Mouse (Mus musculus) left cerebral cortex, postnatal 14 days (tissue): ENCODE results near the gene Ergic3. TPM values are rescaled to one million over a fixed set of nuclear protein-coding genes. Genes with fewer than 3 reads are reported as not detected.

ENCODE experiments used
- DNase-seq, 2 experiments: peaks; one replicate each; pipeline ENCODE4 v3.0.0; 2021 to 2022; ENCODE audit warnings: low spot score in 2 of 2, mixed read lengths in 1 of 2
- intact Hi-C: fragments of 180-260 bp; cut with DNase I; formaldehyde crosslinking; loops from one replicate; pipeline ENCODE4 v1.15.1; 2025
- long read RNA-seq, 2 experiments: library from polyadenylated mRNA; stranded (forward); transcript quantifications; one replicate each; pipeline ENCODE4 v2.0.0; 2021
- total RNA-seq, 2 experiments: library from RNA; stranded (reverse); gene quantifications; 2 replicates each; pipeline ENCODE4 v1.2.3; 2021

Ergic3 gene
- 100 to 1,000 TPM; 180 to 200 TPM for total RNA-seq
- long read RNA-seq, experiment 1, transcript Ergic3-201 (13 exons, 1,377 nt), result major isoform, 60 of 231 reads
- long read RNA-seq, experiment 1, partial matches to known transcripts, result 8 of 231 reads
- long read RNA-seq, experiment 1, other reads (novel, unspliced or antisense), result 161 of 231 reads
- long read RNA-seq, experiment 2, transcript Ergic3-201 (13 exons, 1,377 nt), result major isoform, 48 of 181 reads
- long read RNA-seq, experiment 2, partial matches to known transcripts, result 13 of 181 reads
- long read RNA-seq, experiment 2, other reads (novel, unspliced or antisense), result 119 of 181 reads

GRCm38 (mm10) chr2:156007888-156008532, at the start of gene Ergic3, which contains the start of gene 6430550D23Rik:
TSS of gene Ergic3 (plus strand) at chr2:156008045.
TSS of gene 6430550D23Rik (minus strand) at chr2:156007977.
- intact Hi-C loops, result no loop called here
- peak; percentile 96 to 98 for DNase-seq

GRCm38 (mm10) chr2:155959981-155960380, 47.9 kb upstream of the Ergic3 start:
- intact Hi-C loops, result loop anchor here (5.0 kb wide), 1 partner anchor 182 kb away; the partner anchor contains the start of genes Nfs1 and Romo1
- no peak for DNase-seq

GRCm38 (mm10) chr2:155961862-155962261, 46.0 kb upstream of the Ergic3 start:
- intact Hi-C loops, result loop anchor here (5.0 kb wide), 1 partner anchor 180 kb away; the partner anchor contains the start of genes Nfs1 and Romo1
- no peak for DNase-seq

GRCm38 (mm10) chr2:155962991-155963390, 44.9 kb upstream of the Ergic3 start:
- intact Hi-C loops, result loop anchor here (5.0 kb wide), 1 partner anchor 179 kb away; the partner anchor contains the start of genes Nfs1 and Romo1
- peak; percentile 31 to 73 for DNase-seq

- no peak for DNase-seq
- intact Hi-C loops, result no loop called here
These were observed 34.5 kb upstream of the Ergic3 start for GRCm38 (mm10) chr2:155973348-155973747.

- DNase-seq, result peak in 1 of 2 experiments; percentile 7
- intact Hi-C loops, result no loop called here
These were observed 33.6 kb upstream of the Ergic3 start for GRCm38 (mm10) chr2:155974087-155974731.

- peak in 1 of 2 experiments; percentile 12 for DNase-seq
- intact Hi-C loops, result no loop called here
These were observed 28.4 kb upstream of the Ergic3 start for GRCm38 (mm10) chr2:155979328-155979991.

- intact Hi-C loops, result no loop called here
- no peak for DNase-seq
These were observed 22.1 kb upstream of the Ergic3 start for GRCm38 (mm10) chr2:155985776-155986175.

- DNase-seq, result no peak
- intact Hi-C loops, result no loop called here
These were observed 20.7 kb upstream of the Ergic3 start for GRCm38 (mm10) chr2:155987131-155987530.

- intact Hi-C loops, result no loop called here
- DNase-seq, result no peak
These were observed 18.8 kb upstream of the Ergic3 start for GRCm38 (mm10) chr2:155989085-155989484.

GRCm38 (mm10) chr2:155991151-155991550, 16.7 kb upstream of the Ergic3 start:
- DNase-seq, result no peak
- intact Hi-C loops, result no loop called here

- DNase-seq, result peak; percentile 63
- intact Hi-C loops, result no loop called here
These were observed 16.0 kb upstream of the Ergic3 start for GRCm38 (mm10) chr2:155991863-155992321.

- no peak for DNase-seq
These were observed 2.5 kb upstream of the Ergic3 start for GRCm38 (mm10) chr2:156005393-156005792.

GRCm38 (mm10) chr2:156018106-156018505, 10.3 kb downstream of the Ergic3 start:
- intact Hi-C loops, result no loop called here
- DNase-seq, result no peak

More at GRCm38 (mm10) chr2:156005393-156005792, 2.5 kb upstream of the Ergic3 start:
- intact Hi-C loops, result no loop called here

GRCm38 (mm10) chr2:156021219-156021618, 13.4 kb downstream of the Ergic3 start:
- intact Hi-C loops, result no loop called here
- no peak for DNase-seq

- no peak for DNase-seq
- intact Hi-C loops, result no loop called here
These were observed 13.9 kb downstream of the Ergic3 start for GRCm38 (mm10) chr2:156021765-156022164.

GRCm38 (mm10) chr2:156025482-156025881, 17.6 kb downstream of the Ergic3 start:
- intact Hi-C loops, result no loop called here
- peak in 1 of 2 experiments; percentile 49 for DNase-seq

GRCm38 (mm10) chr2:156039390-156039789, 31.5 kb downstream of the Ergic3 start:
- DNase-seq, result no peak
- intact Hi-C loops, result no loop called here

GRCm38 (mm10) chr2:156042903-156043302, 35.1 kb downstream of the Ergic3 start:
- no peak for DNase-seq
- intact Hi-C loops, result no loop called here
